Mouse (Mus musculus): ENCODE data around the gene P3h3. TPM values are rescaled to one million over a fixed set of nuclear protein-coding genes. Genes with fewer than 3 reads are reported as not detected.
A peak's percentile ranks its signal among the peaks of the same experiment; 100 is the strongest.

P3h3 gene
- polyA plus RNA-seq, 1 experiment from 2014 or later, result 59.8 TPM

DNA sequence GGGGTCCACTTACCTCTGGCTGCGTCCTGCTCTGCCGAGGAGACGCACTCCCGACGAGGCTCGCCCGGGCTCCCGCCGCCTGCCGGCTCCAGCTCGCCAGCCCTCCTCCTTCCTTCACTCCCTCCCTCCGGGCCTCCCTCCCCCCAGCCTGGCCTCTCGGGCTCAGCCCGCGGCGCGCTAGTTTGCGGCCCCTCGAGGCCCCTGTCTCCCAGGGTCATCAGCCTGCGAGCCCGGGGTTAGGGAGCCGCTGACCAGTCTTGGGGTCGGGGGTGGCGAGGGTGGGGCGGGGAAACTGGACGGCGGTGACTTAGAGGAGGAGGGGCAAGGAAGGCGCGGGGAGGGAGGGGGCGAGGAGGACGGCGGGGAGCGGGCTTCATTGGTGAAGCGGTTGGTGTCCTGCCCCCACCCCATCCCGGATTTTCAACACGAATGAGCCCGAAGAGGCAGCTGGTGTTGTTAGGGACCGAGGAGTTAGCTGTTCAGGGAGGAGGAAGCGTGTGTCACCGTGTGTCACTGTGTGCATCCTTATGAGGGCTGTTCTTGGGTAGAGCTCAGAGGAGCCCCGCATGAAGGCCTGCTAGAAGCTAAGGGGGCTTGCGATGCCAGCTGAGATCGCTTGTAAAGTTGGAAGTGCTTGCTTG, 6.2 kb upstream of the P3h3 start, which contains the start of gene Gpr162:
Gene Gpr162 (minus strand): TSS at position 326 of the 641 bp plus-strand sequence.
- 0 out of 2 replicates have a peak, but pooled peaks have one; percentile 9 for ATAC-seq (ENCODE audit: insufficient number of reproducible peaks, insufficient read depth, low FRiP score, low TSS enrichment, low read depth)
- H3K36me3 ChIP-seq, result no peaks in the 10 kb centered on the region
- peak within 1 kb of the TSS; percentile 79 for H3K9ac ChIP-seq (replicated peaks)
- WGBS, result 2% methylated on average over 30 of the region's 43 CpGs
- peak within 1 kb of the TSS; percentile 59 for H3K4me3 ChIP-seq (replicated peaks)
- peak within 1 kb of the TSS; percentile 59; the same call in 1 of the 2 replicates for H3K27ac ChIP-seq
- peaks cover 70% of the 10 kb centered on the region for H3K4me1 ChIP-seq (replicated peaks)
- no peaks in the 10 kb centered on the region for H3K9me3 ChIP-seq
- peak within 1 kb of the TSS; percentile 94 for H3K4me2 ChIP-seq
- peaks cover 37% of the 10 kb centered on the region for H3K27me3 ChIP-seq

DNA sequence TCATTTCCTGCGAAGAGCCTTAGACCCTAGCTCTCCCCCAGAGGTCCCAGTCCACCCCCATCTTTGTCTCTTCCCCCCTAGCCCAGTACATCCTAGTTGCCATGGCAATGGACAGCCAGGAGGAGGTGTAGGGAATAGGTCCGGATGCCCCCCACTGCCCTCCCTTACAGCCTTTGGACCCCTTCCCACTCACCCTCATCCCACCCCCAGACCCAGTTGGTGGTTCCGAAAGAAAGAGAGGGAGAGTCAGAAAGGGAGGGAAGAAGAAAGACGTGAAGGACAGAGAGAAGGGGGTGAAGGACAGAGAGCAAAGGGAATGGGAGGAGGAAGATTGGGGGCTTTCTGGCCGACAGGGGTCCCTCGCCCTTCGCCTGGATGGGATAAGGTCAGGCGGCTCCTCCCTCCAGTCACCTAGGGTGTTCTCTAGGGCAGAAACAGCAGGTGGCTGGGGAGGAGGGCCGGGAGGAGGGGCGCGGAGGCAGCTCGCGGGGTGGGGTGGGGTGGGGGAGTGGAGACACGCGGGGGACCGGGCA, 5.6 kb upstream of the P3h3 start:
- H3K27me3 ChIP-seq, result peaks cover 38% of the 10 kb centered on the region
- 3% methylated on average over 8 of the region's 16 CpGs for WGBS
- peaks cover 76% of the 10 kb centered on the region for H3K4me1 ChIP-seq (replicated peaks)
- H3K27ac ChIP-seq, result 0 out of 2 replicates have a peak overlapping the region, but pooled peaks have one; percentile 59
- H3K9me3 ChIP-seq, result no peaks in the 10 kb centered on the region
- H3K4me3 ChIP-seq (replicated peaks), result peak overlapping the region; percentile 59
- no peaks in the 10 kb centered on the region for H3K36me3 ChIP-seq
- peak overlapping the region; percentile 79 for H3K9ac ChIP-seq (replicated peaks)
- peak overlapping the region; percentile 94 for H3K4me2 ChIP-seq
- ATAC-seq (ENCODE audit: insufficient number of reproducible peaks, insufficient read depth, low FRiP score, low TSS enrichment, low read depth), result no peak

DNA sequence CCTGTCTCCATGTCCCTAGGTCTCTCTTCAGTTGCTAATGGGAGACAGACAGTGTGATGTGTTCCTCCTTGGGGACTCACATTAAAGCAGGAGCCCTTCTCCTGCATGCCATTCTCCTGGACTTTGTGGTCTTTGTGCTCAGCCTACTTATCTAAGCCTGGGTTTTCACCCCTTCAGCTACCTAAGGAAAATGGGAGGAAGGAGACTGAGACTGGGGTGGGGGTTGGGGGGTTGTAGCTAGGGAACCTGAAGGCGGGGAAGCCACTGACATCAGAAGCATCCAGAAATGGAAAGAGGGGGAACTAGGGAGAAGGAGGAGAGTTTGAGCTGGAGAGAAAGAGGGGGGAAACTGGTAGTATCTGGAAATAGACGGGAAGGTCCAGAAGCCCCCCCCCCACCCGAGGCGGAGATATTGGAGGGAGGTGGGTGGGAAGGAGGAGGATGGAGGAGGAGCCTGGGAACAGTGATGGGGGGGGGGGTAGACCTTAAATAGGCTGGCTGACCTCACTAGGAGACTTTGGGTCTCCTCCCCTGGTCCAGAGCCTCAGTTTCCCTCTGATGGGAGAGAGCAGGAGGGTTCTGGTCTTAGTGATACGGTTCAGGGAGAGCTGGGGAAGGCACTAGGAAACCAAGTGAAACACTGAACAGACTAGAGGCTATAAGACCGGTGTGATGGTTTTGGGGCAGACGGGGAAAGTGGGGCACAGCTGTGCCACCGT, 5.0 kb upstream of the P3h3 start:
- Histone ChIP-seq H3K9me3 (no peaks in the 10 kb centered on the region), H3K27ac (no peak overlapping the region), H3K27me3 (peaks cover 34% of the 10 kb centered on the region), H3K4me3 (replicated peaks) (peak overlapping the region; percentile 59), H3K4me2 (peak overlapping the region; percentile 94), H3K36me3 (no peaks in the 10 kb centered on the region), H3K4me1 (replicated peaks) (peaks cover 81% of the 10 kb centered on the region), H3K9ac (replicated peaks) (peak overlapping the region; percentile 79; the same call in 1 of the 2 replicates)
- WGBS, result 13% methylated on average over 8 of the region's 8 CpGs
- ATAC-seq (ENCODE audit: insufficient number of reproducible peaks, insufficient read depth, low FRiP score, low TSS enrichment, low read depth), result no peak

DNA sequence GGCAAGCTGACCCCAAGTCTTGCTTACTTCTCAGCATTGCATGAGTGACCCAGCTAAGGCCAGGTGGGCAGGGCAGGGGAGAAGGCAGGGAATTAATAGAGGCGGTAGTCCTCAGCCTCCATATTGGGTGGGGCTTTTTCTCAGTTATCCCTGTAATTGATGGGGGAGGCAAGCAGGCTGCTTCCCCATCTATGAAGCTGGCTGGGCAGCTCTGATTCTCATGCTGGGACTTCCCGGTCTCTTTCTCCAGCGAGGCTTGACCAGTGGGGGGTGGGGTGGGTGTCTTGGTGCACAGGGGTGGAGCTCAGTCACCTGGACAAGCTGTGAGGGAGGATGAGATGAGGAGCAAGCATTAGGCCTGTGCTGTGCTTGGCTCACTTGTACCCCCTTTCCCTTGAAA, 4.2 kb upstream of the P3h3 start:
- H3K4me2 ChIP-seq, result no peak overlapping the region
- WGBS, result 57% methylated on average over 3 of the region's 3 CpGs
- no peaks in the 10 kb centered on the region for H3K36me3 ChIP-seq
- H3K27me3 ChIP-seq, result peaks cover 34% of the 10 kb centered on the region
- peaks cover 79% of the 10 kb centered on the region for H3K4me1 ChIP-seq (replicated peaks)
- no peak for ATAC-seq (ENCODE audit: insufficient number of reproducible peaks, insufficient read depth, low FRiP score, low TSS enrichment, low read depth)
- H3K4me3 ChIP-seq (replicated peaks), result no peak overlapping the region
- H3K9me3 ChIP-seq, result no peaks in the 10 kb centered on the region
- no peak overlapping the region for H3K27ac ChIP-seq
- no peak overlapping the region; the same call in 1 of the 2 replicates for H3K9ac ChIP-seq (replicated peaks)

DNA sequence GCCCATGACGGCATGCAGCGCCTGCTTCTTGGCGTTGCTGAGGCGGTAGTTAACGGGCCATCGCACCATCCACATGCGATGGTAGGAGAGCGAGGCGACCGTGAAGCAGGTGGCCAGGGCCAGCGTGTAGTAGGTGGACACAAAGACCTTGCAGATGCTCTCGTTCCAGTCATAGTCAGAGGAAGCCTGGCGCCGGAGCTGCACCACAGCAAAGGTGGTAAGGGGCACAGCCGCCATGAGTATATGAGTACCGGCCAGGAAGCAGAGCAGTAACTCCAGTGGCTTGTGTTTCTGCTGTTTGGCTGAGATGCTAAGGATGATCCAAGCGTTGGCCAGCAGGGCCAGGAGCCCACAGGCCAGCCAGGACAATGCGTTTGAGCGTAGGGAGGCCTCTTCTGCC, 3.7 kb upstream of the P3h3 start:
- 79% methylated on average over 19 of the region's 19 CpGs for WGBS
- no peaks in the 10 kb centered on the region for H3K9me3 ChIP-seq
- H3K36me3 ChIP-seq, result no peaks in the 10 kb centered on the region
- ATAC-seq (ENCODE audit: insufficient number of reproducible peaks, insufficient read depth, low FRiP score, low TSS enrichment, low read depth), result no peak
- peaks cover 75% of the 10 kb centered on the region for H3K4me1 ChIP-seq (replicated peaks)
- no peak overlapping the region for H3K4me2 ChIP-seq
- H3K9ac ChIP-seq (replicated peaks), result no peak overlapping the region; the same call in 1 of the 2 replicates
- H3K4me3 ChIP-seq (replicated peaks), result no peak overlapping the region
- H3K27me3 ChIP-seq, result peaks cover 34% of the 10 kb centered on the region
- no peak overlapping the region for H3K27ac ChIP-seq

DNA sequence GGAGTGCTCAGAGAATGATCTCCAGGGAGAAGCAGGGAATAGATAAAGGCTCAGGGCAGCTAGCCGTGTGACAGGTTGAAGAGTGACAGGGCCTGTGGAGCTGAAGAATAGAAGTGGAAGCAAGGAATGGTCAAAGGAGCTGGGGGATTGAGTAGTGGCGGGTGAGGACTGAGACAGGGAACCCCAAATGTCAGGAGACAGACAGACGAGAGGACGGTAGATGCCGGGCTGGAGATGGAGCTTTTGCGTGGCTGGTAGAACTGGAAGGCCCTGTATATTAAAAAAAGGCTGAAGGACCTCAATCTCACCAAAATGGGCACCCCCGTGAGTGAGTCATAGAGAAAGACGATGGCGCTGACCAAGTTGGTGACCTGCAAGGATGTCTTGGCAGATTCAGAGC, 3.0 kb upstream of the P3h3 start:
- Histone ChIP-seq H3K4me3 (replicated peaks) (no peak overlapping the region), H3K9me3 (no peaks in the 10 kb centered on the region), H3K9ac (replicated peaks) (no peak overlapping the region), H3K36me3 (no peaks in the 10 kb centered on the region), H3K27me3 (peaks cover 34% of the 10 kb centered on the region), H3K27ac (no peak overlapping the region), H3K4me1 (replicated peaks) (peaks cover 75% of the 10 kb centered on the region), H3K4me2 (0 out of 2 replicates have a peak overlapping the region, but pooled peaks have one; percentile 21)
- ATAC-seq (ENCODE audit: insufficient number of reproducible peaks, insufficient read depth, low FRiP score, low TSS enrichment, low read depth), result no peak
- 89% methylated on average over 9 of the region's 9 CpGs for WGBS

DNA sequence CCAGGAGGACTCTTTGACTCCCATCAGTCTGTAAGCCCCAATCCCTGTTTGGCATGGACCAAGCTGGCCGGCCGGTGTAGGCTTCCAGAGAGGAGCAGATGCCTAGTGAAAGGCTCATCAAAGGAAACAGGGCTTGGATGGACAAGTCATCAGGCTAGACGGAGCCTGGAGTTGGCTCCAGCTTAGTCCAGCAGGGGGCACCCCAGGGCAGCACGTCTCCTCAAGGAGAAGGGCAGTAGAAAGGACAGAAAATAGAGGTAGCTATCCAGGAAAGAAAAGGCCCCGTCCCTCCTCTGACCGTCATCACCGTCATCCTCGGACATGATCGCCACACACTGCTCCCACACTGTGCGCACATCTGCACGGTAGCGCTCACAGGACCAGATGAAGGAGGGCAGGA, 2.2 kb upstream of the P3h3 start:
- Histone ChIP-seq H3K36me3 (peaks cover 6% of the 10 kb centered on the region), H3K4me1 (replicated peaks) (peaks cover 68% of the 10 kb centered on the region), H3K9me3 (no peaks in the 10 kb centered on the region), H3K4me3 (replicated peaks) (no peak overlapping the region), H3K9ac (replicated peaks) (0 out of 2 replicates have a peak overlapping the region, but pooled peaks have one; percentile 28), H3K27ac (peak overlapping the region; percentile 13; the same call in 1 of the 2 replicates), H3K27me3 (peaks cover 29% of the 10 kb centered on the region), H3K4me2 (peak overlapping the region; percentile 21; the same call in 1 of the 2 replicates)
- WGBS, result 11% methylated on average over 12 of the region's 12 CpGs
- ATAC-seq (ENCODE audit: insufficient number of reproducible peaks, insufficient read depth, low FRiP score, low TSS enrichment, low read depth), result no peak

DNA sequence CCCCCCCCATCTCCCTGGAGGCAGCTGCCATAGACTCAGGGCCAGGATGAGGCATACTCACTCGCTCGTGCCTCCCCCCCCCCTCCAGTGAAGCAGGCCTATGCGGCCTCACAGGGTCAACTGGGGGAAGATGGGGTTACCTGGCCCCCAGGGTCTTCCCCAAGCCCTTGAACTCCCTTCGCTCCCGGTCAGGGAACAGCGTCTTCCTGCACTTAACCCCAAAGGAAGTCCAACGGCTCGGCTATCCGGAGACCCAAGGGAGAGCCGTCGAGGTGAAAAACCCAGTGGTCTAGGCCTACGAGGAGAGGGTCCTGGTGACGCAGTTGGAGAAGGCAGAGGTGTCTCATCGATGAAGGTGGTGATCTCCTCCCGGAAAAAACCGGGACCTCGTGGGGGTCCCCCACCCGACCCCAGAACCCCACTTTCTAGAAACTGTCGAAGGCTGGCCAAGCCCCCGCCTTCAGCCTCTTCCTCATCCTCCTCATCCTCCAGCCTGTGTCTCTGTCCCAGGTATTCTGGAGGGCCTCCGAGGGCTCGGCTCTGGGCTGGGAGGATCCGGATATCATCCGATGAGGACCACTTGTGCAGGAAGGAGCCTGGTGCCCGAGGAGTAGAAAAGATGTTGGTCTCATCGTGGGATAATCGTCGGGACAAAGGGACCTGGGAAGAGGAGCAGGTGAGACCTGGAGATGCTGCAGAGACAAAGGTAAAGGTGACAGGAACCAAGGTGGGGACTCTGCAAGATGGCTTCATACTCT, 1.2 kb upstream of the P3h3 start:
- peak overlapping the region; percentile 80 for H3K4me2 ChIP-seq
- peaks cover 20% of the 10 kb centered on the region for H3K27me3 ChIP-seq
- WGBS, result 78% methylated on average over 27 of the region's 28 CpGs
- peaks cover 59% of the 10 kb centered on the region for H3K4me1 ChIP-seq (replicated peaks)
- H3K4me3 ChIP-seq (replicated peaks), result peak overlapping the region; percentile 86
- no peaks in the 10 kb centered on the region for H3K9me3 ChIP-seq
- H3K36me3 ChIP-seq, result peaks cover 16% of the 10 kb centered on the region
- no peak for ATAC-seq (ENCODE audit: insufficient number of reproducible peaks, insufficient read depth, low FRiP score, low TSS enrichment, low read depth)
- H3K9ac ChIP-seq (replicated peaks), result 0 out of 2 replicates have a peak overlapping the region, but pooled peaks have one; percentile 99
- peak overlapping the region; percentile 99; the same call in 1 of the 2 replicates for H3K27ac ChIP-seq

DNA sequence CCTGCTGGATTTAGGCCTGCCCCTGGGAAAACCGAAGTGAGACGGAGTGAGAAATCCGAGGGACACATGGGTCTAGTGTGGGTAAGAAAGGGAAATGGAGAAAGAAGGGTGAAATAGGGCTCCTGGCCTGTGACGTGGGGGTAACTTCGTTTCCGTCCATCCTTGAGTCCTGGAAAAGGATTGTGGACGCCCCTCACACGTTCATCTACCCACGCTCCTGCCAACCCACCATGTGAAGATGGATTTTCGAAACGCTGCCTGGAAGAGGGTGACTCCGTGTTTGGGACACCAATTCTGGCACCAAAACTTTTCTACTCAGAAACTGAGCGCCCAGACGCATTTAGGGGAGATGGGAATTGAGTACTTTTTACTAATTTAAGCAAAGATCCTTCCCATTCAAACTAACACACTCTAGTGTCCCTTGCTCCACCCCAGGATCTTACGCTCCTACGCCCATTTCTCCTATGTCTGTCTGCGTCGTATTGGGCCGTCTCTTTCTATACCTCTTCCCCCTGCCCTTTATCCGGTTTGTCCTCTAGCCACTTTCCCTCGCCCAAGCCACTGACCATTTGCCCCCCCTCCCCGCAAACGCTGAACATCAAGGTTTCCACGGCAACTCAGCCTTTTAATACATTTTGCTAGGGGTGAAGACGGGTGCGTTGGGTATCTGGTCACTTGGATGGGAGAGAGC, 433 bp upstream of the P3h3 start:
- Histone ChIP-seq H3K4me3 (replicated peaks) (peak overlapping the region; percentile 86), H3K36me3 (peaks cover 24% of the 10 kb centered on the region), H3K9me3 (no peaks in the 10 kb centered on the region), H3K27me3 (peaks cover 19% of the 10 kb centered on the region), H3K9ac (replicated peaks) (peak overlapping the region; percentile 99), H3K4me1 (replicated peaks) (peaks cover 52% of the 10 kb centered on the region), H3K4me2 (peak overlapping the region; percentile 80), H3K27ac (peak overlapping the region; percentile 99)
- 25% methylated on average over 26 of the region's 26 CpGs for WGBS
- ATAC-seq (ENCODE audit: insufficient number of reproducible peaks, insufficient read depth, low FRiP score, low TSS enrichment, low read depth), result no peak

DNA sequence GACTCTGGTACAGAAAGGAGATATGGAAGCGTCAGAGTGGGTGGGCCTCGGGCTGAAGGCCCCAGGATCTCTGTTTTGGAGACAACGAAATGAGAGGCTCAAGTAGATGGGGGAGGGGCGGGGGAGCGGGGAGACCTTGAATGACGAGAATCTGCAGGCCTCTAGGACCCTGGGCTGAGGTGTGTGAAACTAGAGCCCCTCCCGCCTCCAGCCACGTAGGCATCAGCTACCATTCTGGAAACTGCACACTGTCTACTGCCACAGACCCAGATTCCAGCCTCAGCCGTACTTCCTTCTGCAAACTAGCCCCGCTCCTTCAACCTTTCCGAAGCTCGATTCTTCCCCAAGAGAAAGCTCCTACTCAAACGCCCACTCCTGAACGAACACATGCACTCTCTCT, 1.2 kb downstream of the P3h3 start:
- peaks cover 39% of the 10 kb centered on the region for H3K36me3 ChIP-seq
- H3K27me3 ChIP-seq, result peaks cover 4% of the 10 kb centered on the region; the same call in 1 of the 2 replicates
- peaks cover 35% of the 10 kb centered on the region for H3K4me1 ChIP-seq (replicated peaks)
- H3K9ac ChIP-seq (replicated peaks), result peak overlapping the region; percentile 99
- peak overlapping the region; percentile 86 for H3K4me3 ChIP-seq (replicated peaks)
- peak; percentile 72 for ATAC-seq (ENCODE audit: insufficient number of reproducible peaks, insufficient read depth, low FRiP score, low TSS enrichment, low read depth)
- WGBS, result 5% methylated on average over 14 of the region's 14 CpGs
- H3K4me2 ChIP-seq, result peak overlapping the region; percentile 80
- no peaks in the 10 kb centered on the region for H3K9me3 ChIP-seq
- H3K27ac ChIP-seq, result peak overlapping the region; percentile 99

Measured in limb, embryonic 12.5 days (tissue).